Mouse (Mus musculus) intestine, embryonic 14.5 days (tissue): ENCODE data around the gene Efnb3. TPM values are rescaled to one million over a fixed set of nuclear protein-coding genes. Genes with fewer than 3 reads are reported as not detected.
A peak's percentile ranks its signal among the peaks of the same experiment; 100 is the strongest.

Source experiments
- ATAC-seq: fragments of 200-750 bp; cut with Nextera tagmentation; replicated peaks from 2 replicates; pipeline ENCODE4 v1.8.0; 2017; ENCODE audit warnings: low read depth, moderate number of reproducible peaks, moderate TSS enrichment, moderate library complexity; ENCODE audit not compliant: low FRiP score, low TSS enrichment
- DNase-seq: peaks from one replicate; pipeline ENCODE4 v3.0.0-alpha.2; 2018; ENCODE audit warnings: low spot score
- H3K27ac ChIP-seq: fragments of 300-500 bp; sonication (generic); 2 replicates; pipeline ENCODE4 v1.5.1; 2014; ENCODE audit warnings: low read depth, mild to moderate bottlenecking, control low read depth
- H3K27me3 ChIP-seq: fragments of 300-500 bp; sonication (generic); replicated peaks from 2 replicates; pipeline ENCODE4 v1.6.1; 2014; ENCODE audit warnings: low read length, control low read depth; ENCODE audit not compliant: control insufficient read depth, insufficient read depth
- H3K36me3 ChIP-seq: fragments of 300-500 bp; sonication (generic); 2 replicates; pipeline ENCODE4 v1.6.1; 2014; ENCODE audit warnings: low read length, control low read depth; ENCODE audit not compliant: control insufficient read depth, insufficient read depth
- H3K4me1 ChIP-seq: fragments of 300-500 bp; sonication (generic); replicated peaks from 2 replicates; pipeline ENCODE4 v1.6.1; 2014; ENCODE audit warnings: low read length, control low read depth, mixed read lengths; ENCODE audit not compliant: control insufficient read depth, insufficient read depth
- H3K4me2 ChIP-seq: fragments of 300-500 bp; sonication (generic); 2 replicates; pipeline ENCODE4 v1.6.1; 2014; ENCODE audit warnings: low read length
- H3K4me3 ChIP-seq: fragments of 300-500 bp; sonication (generic); 2 replicates; pipeline ENCODE4 v1.5.1; 2014; ENCODE audit warnings: low read depth, low read length, control low read depth, mixed read lengths
- H3K9ac ChIP-seq: fragments of 300-500 bp; sonication (generic); 2 replicates; pipeline ENCODE4 v1.6.1; 2014; ENCODE audit warnings: mild to moderate bottlenecking, low read length
- H3K9me3 ChIP-seq: fragments of 300-500 bp; sonication (generic); 2 replicates; pipeline ENCODE4 v1.6.1; 2016; ENCODE audit warnings: low read length, control low read depth; ENCODE audit not compliant: control insufficient read depth
- WGBS: fragments of 180-500 bp; shearing (Covaris S2); extraction: QIAGEN DNeasy Blood & Tissue Kit; methylation state at CpG from one replicate; pipeline ENCODE4 v1.1.7; 2014; 5-methylcytosine and 5-hydroxymethylcytosine counted together
- polyA plus RNA-seq: library from polyadenylated mRNA; unstranded; fragments of >200 nt; fragmentation: Nextera tagmentation; extraction: Ambion mirVana; gene quantifications from 2 replicates; pipeline ENCODE4 v1.2.1, GENCODE M21; 2014

The Efnb3 gene
- polyA plus RNA-seq, 1 experiment from 2014 or later = 4.9 TPM

DNA sequence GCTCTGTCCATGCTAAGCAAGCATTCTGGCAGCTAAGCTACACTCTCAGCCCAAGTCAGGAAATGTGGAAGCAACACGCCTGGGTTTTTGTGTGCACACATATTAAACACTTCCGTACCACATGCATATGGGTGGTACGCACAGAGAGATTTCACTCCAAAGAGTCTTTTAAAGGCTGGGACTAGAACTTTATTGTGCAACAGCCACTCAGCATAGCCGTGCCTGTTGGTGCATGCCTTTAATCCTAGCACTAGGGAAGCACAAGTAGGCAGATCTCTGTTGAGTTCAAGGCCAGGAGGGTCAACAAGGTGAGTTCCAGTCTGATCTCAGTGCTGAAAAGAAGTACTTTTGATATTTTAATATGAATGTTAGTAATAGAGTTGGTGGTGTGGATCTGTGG is 36.4 kb downstream of the Efnb3 start:
- no peak overlapping the region for H3K9ac ChIP-seq
- no peaks in the 10 kb centered on the region for H3K36me3 ChIP-seq
- DNase-seq = no peak
- H3K4me2 ChIP-seq = no peak overlapping the region
- no peak overlapping the region for H3K27ac ChIP-seq
- no peaks in the 10 kb centered on the region for H3K9me3 ChIP-seq
- H3K4me1 ChIP-seq = peaks cover 8% of the 10 kb centered on the region; the same call in 1 of the 2 replicates
- ATAC-seq = no peak
- H3K27me3 ChIP-seq = no peaks in the 10 kb centered on the region
- no peak overlapping the region for H3K4me3 ChIP-seq
- WGBS = 86% methylated on average over 4 of the region's 4 CpGs

DNA sequence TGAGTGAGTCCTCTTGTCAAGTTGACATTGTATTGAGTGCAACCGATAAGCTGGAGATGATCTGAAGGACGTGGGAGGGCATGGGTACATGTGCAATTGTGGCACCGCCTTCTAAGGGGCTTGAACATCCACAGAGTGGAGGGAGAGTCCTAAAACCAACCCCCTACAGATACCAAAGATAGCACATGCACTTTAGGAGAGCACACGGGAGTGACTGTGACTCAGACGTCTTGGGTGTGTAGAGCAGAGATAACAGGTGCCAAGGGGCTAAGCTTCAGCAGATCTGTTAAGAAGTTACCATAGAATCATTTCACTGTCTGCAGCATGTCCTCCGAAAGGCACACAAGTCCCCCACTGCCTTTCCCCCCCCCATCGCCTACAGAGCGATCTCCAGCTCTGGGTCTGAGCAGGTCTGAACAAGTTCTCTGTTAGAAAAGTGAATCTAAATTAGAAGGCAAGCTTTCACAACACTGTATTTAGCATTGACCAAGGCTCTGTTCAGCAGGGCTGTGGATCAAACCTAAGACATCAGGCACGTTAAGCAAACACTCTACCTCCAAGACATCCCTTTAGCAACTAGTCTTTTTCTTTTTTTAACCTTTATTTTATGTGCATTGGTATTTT is 38.4 kb downstream of the Efnb3 start:
- no peak for ATAC-seq
- Histone ChIP-seq H3K36me3 (no peaks in the 10 kb centered on the region), H3K4me1 (no peaks in the 10 kb centered on the region), H3K4me2 (no peak overlapping the region), H3K9me3 (no peaks in the 10 kb centered on the region), H3K27me3 (no peaks in the 10 kb centered on the region), H3K9ac (no peak overlapping the region), H3K27ac (no peak overlapping the region), H3K4me3 (no peak overlapping the region)
- WGBS = 85% methylated on average over 9 of the region's 9 CpGs
- DNase-seq = no peak

DNA sequence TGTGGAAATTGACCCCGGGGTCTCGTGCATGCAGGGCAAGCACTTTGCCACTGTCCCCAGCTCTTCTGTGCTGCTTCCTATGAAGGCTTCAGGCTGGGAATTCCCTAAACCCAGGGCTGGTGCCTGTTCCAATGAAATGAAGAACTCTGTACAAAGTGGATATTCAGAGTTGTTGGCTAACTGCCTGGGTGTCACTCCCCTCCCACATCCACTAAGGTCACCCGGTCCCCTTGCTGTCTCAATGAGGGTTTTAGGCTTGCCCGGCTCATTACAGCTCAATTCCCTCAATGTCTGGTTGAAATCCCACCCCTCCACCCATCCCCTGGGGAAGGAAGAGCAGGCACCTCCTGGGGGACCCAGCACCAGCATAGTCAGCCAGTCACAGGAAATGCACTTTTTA is 40.0 kb downstream of the Efnb3 start:
- H3K27me3 ChIP-seq = no peaks in the 10 kb centered on the region
- H3K9me3 ChIP-seq = no peaks in the 10 kb centered on the region
- H3K27ac ChIP-seq = no peak overlapping the region
- no peak overlapping the region for H3K9ac ChIP-seq
- H3K36me3 ChIP-seq = no peaks in the 10 kb centered on the region
- H3K4me3 ChIP-seq = no peak overlapping the region
- no peak for DNase-seq
- WGBS = 72% methylated on average over 4 of the region's 4 CpGs
- no peaks in the 10 kb centered on the region for H3K4me1 ChIP-seq
- no peak overlapping the region for H3K4me2 ChIP-seq
- ATAC-seq = no peak

DNA sequence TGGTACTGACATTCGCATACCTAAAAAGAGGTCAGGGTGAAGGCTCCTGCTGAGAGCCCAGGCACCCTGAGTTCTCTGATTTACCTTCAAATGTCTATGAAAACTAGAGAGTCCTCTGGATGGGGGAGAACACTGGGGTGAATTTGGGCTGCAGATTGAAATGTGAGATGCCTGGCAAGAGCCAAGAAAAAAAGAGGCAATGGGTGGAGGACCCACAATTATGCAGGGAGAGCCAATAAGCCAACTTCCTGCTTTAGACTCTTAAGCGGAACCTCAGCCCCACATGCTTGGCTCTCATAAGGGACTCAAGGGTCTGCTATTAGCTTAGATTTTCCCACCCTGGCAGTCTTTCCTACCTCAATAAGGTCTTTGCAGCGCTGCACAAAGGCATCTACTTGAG is 43.3 kb downstream of the Efnb3 start:
- WGBS = 64% methylated on average over 3 of the region's 3 CpGs
- no peak overlapping the region for H3K27ac ChIP-seq
- no peak for DNase-seq
- no peaks in the 10 kb centered on the region for H3K27me3 ChIP-seq
- no peak overlapping the region for H3K4me2 ChIP-seq
- H3K4me3 ChIP-seq = no peak overlapping the region
- H3K9me3 ChIP-seq = no peaks in the 10 kb centered on the region
- H3K9ac ChIP-seq = no peak overlapping the region
- H3K36me3 ChIP-seq = no peaks in the 10 kb centered on the region
- no peaks in the 10 kb centered on the region for H3K4me1 ChIP-seq
- ATAC-seq = no peak

DNA sequence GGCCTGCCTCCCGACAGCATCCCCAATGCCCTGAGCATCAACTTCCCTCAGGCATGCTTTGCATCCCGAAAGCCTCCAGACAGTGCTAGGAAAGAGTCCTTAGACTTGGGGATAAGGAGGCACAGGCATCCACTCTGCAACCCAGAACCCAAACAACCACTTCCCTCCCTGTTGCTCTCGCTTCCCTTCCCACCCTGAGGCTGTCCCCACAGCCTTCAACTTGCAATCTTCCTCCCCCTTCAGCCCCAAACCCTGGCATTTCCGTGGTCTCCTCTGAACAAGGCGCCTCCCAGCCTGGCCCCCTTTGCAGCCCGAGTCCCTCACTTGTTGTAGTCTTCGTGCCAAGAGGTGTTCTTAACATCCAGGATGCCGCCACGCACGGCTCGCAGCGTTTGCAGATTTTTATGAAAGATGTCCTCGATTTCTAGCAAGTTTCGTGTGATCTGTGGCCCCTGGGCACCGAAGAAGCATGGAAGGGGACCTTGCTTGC is 43.8 kb downstream of the Efnb3 start:
- Histone ChIP-seq H3K9ac (no peak overlapping the region), H3K4me2 (no peak overlapping the region), H3K4me1 (no peaks in the 10 kb centered on the region), H3K4me3 (no peak overlapping the region), H3K9me3 (no peaks in the 10 kb centered on the region), H3K36me3 (no peaks in the 10 kb centered on the region), H3K27ac (no peak overlapping the region), H3K27me3 (no peaks in the 10 kb centered on the region)
- ATAC-seq (no peak), DNase-seq (no peak)
- WGBS = 66% methylated on average over 15 of the region's 15 CpGs

DNA sequence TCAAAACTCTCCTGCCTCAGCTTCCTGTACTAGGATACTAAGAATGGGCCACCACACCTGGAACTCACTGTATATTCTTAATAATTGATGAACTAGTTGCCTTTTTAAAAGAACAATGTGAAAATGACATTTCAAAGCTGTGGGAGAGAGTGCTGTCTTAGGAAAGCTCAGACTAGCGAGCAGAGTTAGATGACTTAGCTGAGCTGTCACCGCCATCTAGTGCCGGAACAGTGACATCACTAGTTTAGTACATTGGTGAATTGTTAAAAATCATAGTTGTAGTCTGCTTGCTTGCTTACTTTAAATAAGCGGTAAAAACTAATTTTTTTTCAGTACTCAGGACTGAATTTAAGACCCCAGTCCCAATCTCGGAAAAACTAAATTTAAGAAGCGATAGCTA is 46.2 kb downstream of the Efnb3 start:
- ATAC-seq (no peak; the same call in 1 of the 2 replicates), DNase-seq (peak; percentile 70)
- Histone ChIP-seq H3K27me3 (no peaks in the 10 kb centered on the region), H3K4me1 (no peaks in the 10 kb centered on the region), H3K9me3 (no peaks in the 10 kb centered on the region), H3K4me2 (no peak overlapping the region), H3K9ac (no peak overlapping the region), H3K36me3 (no peaks in the 10 kb centered on the region), H3K4me3 (no peak overlapping the region), H3K27ac (no peak overlapping the region)
- 10% methylated on average over 6 of the region's 6 CpGs for WGBS

DNA sequence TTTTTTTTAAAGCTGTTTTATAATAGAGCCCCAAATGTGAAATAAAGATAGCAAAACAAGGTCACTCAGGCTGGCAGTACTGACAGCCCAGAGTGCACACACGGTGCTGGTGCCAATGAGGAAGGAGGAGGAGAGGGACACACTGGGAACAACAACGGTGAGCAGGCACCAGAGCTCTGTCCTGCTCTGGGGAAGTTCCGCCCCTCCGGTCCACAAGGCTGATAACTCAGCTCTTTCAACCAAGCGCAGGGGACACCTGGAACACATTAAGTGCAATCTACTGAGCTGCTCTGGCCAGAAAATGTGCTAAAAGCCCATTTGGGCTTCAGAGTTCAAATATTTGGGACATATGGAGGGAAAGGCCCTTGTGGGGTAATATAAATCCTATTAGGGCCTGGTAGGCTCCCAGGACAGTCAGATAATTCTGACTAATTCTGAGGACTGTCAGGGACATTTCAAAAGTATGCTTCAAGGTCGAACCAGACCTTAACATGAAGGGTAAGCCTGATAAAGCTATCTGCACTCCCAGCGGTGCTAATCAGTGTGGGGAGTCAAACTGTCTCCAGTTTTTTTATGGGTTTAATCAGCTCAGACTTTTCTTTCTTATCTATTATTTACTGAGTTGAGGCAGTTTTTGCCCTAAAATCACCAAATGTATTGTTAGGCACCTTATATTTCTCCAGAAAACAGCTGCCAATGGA is 49.1 kb downstream of the Efnb3 start:
- no peak overlapping the region for H3K4me2 ChIP-seq
- H3K4me1 ChIP-seq = no peaks in the 10 kb centered on the region
- DNase-seq (no peak), ATAC-seq (no peak)
- WGBS = 23% methylated on average over 7 of the region's 7 CpGs
- no peak overlapping the region for H3K9ac ChIP-seq
- H3K27ac ChIP-seq = no peak overlapping the region
- H3K9me3 ChIP-seq = no peaks in the 10 kb centered on the region
- no peaks in the 10 kb centered on the region for H3K36me3 ChIP-seq
- H3K4me3 ChIP-seq = no peak overlapping the region
- H3K27me3 ChIP-seq = no peaks in the 10 kb centered on the region
